Mouse (Mus musculus): ENCODE measurements around the gene Ntrk2. TPM values are rescaled to one million over a fixed set of nuclear protein-coding genes. Genes with fewer than 3 reads are reported as not detected.

Ntrk2 gene
- polyA plus RNA-seq, 1 experiment, result not detected

DNA sequence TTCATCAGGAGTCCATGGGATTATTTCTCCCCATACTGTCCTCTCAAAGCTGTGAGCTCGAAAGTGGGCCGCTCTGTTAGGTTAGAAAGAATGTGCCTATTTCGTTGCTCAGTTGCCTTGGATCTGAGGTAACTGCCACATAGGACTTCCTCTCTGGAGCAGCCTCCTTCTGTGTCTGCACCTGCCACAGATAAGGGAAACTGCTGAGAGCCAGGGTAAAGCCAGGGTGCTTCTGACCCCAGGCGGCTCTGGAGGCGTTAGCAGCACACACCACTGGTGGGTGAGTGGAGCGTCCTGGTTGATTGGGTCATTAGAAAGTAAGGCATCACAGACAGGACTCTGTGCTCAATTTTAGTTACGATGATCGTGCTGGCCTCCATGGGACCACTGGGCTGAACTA is 95.9 kb downstream of the Ntrk2 start:
- TF ChIP-seq GATA1 (IDR thresholded peaks at IDR 0.05; ENCODE audit: low read length), result no peak

DNA sequence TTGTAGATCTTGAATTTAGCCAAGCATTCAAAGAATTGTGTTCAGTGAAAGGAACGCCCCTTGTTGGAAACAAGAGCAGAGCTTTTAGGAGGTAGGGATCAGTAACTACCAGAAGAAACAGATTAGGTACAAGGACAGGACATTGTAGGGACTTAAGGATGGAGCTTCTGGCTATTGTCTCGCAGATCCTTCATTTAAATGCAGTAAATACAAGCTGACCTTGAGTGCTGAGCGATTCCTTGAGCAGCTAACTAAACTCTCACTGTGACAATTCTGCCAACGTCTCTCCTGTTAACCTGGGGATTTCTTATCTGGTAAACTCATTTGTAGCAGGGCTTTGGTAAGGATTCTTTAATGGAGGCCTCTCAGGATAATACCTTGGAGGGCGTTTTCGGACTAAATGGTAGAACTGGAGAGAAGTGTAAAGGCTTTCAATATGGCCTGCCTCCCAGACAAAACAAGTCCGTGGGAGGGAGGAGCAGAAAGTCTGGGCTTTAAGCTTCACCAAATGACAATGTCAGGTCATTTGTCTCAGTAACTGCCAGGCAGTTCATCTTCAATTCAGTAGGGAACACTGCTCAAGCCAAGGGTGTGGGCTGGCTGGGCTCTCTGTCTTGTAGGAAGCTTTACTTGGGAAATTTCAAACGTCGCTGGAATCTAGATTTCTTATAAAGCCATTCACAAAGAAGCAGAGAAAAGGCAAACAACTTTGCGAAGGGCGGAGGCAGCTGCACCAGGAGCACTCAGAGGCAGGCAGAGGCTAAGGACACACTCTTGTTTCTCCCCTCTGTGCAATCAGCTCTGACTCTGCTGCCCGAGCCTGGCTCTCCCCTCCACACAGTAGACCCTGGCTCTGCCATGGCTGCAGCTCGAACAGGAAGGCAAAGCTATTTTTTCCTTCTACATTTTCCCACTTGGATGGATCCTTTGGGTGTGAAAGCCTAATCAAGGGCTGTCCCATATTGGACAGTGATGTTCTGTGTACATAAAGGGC is 98.7 kb downstream of the Ntrk2 start:
- TF ChIP-seq GATA1 (IDR thresholded peaks at IDR 0.05; ENCODE audit: low read length), result no peak

DNA sequence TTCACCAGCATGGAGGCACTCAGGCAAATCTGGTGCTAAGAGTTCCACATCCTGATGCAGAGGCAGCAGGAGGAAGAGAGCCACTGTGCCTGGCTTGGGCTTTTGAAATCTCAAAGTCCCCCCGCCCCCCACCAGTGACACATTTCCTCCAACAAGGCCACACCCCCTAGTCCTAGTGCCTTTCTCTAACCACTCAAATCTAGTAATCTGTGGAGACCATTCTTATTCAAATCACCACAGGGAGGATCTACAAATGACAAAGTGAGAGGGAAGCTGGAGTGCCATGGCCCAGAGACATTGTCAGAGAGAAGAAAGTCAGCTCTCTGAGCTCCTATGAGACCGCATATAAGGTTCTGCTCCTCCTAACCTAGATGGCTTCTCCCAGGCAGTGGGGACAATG is 105.6 kb downstream of the Ntrk2 start:
- TF ChIP-seq GATA1 (IDR thresholded peaks at IDR 0.05; ENCODE audit: low read length), result no peak

DNA sequence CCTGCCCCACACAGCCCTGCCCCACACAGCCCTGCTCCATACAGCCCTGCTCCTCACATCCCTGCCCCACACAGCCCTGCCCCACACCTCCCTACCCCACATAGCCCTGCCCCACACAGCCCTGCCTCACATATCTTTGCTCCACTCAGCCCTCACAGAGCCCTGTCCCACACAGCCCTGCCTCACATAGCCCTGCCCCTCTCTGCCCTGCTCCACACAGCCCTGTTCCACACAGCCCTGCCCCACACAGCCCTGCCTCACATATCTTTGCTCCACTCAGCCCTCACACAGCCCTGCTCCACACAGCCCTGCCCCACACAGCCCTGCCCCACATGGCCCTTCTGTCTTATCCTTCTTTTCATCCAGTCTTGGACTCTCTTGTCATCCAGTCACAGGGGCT is 106.2 kb downstream of the Ntrk2 start:
- no peak for TF ChIP-seq GATA1 (IDR thresholded peaks at IDR 0.05; ENCODE audit: low read length)

DNA sequence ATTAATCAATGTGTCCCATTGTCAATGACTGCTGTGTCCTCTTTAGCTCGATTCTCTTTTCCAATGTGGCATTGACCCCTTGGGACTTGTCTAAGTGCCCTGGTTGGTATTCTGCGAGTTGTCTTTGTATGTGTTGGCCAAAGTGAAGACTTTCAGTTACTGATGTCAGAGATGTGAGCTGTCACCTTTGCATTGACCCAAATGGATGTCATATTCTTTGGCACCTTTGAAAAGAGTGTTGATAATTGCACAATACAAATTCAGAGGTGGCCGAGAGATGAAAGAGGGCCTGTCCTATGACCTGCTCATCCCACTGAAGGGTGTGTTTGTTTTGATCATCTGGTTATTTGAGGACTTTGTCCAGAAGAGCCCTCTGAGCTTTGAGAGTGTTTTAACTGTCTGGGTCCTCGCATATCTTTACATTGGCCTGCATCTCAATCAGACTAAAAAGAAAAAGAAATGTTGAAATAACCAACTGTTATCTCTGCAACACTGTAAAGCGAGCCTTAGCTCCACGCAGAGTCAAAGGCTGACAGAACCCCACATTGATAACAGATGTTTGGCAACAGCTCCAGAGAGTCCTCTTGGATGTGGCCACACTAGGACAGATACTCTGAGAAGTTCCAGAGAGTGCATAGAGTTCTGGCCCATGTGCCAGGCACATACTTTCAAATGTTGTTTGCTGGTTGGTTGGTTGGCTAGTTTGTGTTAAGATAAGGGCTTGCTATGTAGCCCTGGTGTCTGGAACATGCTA is 107.9 kb downstream of the Ntrk2 start:
- TF ChIP-seq GATA1 (IDR thresholded peaks at IDR 0.05; ENCODE audit: low read length), result no peak

DNA sequence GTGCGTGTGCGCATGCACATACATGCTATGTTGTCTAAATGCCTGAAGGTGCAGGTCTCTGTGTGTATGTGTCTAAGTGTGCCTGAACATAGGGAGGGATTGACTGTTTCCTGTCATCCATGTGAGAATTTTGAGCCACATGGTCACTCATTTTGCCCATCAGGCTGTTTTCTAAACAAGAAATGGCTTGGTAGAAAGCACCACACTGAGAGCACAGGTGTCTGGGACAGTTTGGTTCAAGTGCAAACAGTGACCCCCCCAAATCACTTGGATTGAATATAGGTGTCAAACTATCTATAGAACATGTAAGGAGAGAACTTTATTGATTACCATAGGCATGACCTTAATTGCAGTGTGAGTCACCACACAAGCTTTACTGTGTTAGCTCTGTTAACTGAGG is 110.0 kb downstream of the Ntrk2 start:
- no peak for TF ChIP-seq GATA1 (IDR thresholded peaks at IDR 0.05; ENCODE audit: low read length)

DNA sequence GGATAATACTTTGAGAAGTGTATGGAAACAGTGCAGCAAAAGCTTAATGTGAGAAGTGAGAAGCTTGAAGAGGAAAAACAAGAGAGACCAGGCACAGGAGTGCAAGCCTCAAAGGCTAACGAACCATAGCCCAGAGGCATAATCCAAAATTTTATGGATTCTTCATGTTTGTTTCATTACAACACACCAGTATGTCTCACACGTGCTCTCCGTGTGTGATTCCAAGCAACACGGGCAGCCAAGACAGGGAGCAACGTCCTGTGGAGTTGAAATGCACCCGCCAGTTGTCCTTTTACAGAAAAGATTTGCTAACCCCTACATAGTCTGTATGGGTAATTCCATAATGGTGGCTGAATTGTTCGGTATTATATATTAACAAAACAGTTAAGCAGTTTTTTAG is 113.9 kb downstream of the Ntrk2 start:
- no peak for TF ChIP-seq GATA1 (IDR thresholded peaks at IDR 0.05; ENCODE audit: low read length)

DNA sequence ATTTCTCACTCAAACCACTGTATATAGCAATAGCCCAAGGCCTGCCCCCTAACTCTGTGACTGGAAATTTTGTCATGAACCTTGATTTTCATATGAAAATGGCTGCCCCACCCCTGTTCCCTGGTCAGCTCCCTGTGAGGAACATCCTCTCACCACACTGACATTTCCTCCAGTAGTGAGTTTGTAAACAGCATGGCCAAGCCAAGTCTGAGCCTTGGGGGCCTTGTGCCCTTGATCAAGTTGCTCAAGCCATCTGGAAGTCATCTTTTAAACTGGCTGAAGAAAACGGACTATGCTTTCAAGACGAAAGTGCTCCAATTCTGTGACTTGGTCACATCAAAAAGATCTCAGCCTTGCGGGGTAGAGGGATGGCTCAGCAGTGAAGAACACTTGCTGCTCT is 114.9 kb downstream of the Ntrk2 start:
- TF ChIP-seq GATA1 (IDR thresholded peaks at IDR 0.05; ENCODE audit: low read length), result no peak

DNA sequence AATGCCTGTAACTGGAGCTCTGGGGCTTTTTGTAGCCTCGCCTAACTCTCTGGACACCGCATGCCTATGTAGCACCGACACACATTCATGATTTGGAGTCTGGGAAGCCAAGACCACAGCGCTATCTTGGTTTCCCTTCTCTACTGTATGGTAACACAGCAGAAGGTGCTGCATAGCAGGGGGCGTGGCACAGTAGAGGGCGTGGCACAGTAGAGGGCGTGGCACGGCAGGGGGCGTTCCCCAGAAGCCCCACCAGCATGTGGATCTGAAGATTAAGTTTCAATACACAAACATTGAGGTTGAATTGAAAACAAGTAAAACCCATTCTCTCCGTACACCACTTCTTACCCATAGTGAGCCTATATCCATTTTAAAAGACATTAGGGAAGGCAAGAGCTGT is 115.3 kb downstream of the Ntrk2 start:
- no peak for TF ChIP-seq GATA1 (IDR thresholded peaks at IDR 0.05; ENCODE audit: low read length)

DNA sequence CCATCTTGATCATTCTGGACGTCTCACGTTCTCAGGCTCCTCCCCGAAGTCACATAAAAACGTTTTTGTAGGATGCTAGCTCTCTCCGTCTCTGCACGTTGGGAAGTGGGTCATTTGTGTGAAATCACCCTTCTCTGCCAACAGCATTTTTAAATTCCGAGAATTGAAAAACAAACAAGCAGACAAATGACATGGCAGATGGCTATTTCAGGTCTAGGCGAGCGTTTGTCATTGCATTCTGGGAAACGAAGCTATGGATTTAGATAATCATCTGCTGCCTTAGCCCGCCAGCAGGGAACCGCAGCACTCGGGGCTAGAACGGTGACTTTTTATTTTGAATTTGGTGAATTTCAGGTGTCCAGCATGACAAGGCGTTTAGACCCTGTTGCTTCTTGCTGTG is 115.8 kb downstream of the Ntrk2 start:
- no peak for TF ChIP-seq GATA1 (IDR thresholded peaks at IDR 0.05; ENCODE audit: low read length)

DNA sequence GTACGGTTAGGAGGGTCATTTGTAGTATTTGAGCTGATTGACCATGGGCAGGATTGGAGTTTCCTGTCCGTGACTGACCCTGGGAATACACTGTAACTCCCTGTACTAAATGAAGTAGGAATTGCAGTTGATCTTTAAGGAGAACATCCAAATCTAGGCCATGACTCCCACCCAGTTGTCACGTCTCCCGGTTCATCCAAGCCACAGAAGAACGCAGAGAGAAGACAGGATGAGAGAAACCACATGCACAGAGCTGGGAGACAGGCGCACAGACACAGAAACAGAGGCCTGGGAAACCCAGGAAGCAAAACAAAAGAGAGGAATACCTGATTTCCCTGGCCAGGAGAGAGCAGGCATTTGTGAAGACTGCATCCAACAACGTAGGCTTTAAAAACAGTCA is 117.1 kb downstream of the Ntrk2 start:
- no peak for TF ChIP-seq GATA1 (IDR thresholded peaks at IDR 0.05; ENCODE audit: low read length)

DNA sequence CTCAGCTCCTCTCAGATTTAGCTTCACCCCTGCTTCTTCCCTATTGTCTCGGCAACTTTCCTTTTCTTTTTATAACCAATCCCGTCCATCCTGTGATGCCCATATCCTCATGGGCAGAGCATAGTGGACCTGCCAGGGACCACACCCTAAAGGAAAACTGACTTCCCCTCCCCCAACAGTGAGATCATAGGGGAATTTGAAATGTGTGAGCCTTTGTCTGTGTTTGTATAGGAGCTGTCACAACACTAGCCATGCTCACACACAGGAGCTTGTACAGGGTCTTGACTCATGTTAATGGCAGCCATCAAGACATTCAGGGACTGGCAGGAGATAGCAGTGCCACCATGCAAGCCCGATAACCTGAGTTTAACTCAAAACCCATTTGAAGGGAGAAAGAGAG is 118.1 kb downstream of the Ntrk2 start:
- TF ChIP-seq GATA1 (IDR thresholded peaks at IDR 0.05; ENCODE audit: low read length), result no peak

DNA sequence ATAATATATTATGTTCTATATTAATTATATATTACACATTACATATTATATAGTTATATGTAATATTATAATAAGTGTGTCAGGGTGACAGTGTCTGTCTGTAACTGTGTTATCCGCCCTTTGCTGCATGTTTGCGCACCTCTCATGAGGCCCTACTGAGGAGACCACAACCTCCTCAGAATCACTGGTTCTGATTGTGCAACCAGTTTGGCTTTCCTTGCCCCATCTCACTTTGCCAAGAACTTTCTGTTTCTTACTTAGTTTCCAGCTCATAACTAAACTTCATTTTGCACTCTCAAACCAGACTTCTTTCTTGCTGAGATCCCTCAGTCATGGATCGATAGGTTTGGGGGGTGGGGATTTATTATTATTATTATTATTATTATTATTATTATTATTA is 120.8 kb downstream of the Ntrk2 start:
- TF ChIP-seq GATA1 (IDR thresholded peaks at IDR 0.05; ENCODE audit: low read length), result no peak

DNA sequence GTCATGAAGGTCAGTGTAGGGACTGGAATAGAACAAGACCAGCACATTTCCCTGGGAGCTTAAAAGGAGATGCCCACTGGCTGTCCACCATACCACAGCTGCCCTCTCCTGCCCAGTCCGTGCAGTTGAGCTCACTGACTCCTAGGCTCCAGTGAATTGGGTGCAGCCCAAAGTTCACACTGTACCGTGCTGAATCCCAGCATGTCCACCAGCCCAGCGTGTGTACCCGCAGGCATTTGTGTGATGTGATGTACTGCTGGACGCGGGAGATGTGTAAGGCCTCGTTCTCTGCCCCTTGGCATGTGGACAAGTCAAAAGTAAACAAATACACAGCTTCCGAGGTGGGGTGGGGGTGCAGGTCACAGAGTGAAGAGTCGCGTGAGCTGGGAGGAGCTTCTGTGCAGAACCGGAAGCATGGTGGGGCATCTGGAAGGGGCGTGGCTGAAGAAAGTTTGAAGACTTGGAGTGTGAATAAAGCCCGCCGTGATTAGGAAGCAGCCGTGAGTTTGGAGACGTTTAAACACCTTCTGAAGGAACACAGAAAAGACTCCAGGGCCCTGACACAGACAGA is 121.4 kb downstream of the Ntrk2 start:
- no peak for TF ChIP-seq GATA1 (IDR thresholded peaks at IDR 0.05; ENCODE audit: low read length)

DNA sequence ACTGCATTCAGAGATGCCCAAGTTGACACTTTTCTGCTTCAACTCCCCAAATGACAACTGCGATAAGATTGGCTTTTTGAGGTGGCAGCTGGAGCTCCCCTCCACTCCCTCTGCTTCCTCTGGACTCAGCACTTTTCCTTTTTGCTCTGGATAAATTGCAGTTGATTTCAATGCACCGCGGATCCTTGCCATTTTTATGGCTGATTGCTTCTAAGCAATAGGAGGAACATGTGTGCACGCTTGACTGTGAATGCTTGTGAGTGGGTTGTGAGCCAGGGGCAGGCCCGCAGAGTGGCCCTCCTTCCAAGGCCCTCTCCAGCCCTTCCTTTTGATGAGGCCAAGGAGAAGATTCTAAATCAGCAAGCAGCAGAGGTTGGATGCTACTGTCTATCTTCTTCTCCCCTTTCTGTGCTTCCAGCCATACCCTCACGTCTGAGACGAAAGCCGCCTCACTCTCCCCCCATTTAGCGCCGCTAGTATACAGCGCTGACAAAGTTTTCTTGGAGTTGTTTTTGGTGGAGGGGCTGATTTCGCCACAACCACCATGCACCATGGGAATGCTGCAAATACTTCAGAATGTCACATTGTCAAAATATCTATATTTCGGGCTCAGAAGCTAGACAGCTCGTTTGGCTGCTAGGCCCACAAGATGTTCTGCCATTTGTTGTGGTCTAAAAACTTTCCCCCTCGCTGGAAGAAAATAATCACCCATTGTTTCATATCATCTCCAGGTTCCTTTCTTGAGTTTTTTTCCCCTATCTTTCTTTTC is 122.5 kb downstream of the Ntrk2 start:
- no peak for TF ChIP-seq GATA1 (IDR thresholded peaks at IDR 0.05; ENCODE audit: low read length)
